Mouse (Mus musculus) MEL (cell line): ENCODE data around the gene Sned1. TPM values are rescaled to one million over a fixed set of nuclear protein-coding genes. Genes with fewer than 3 reads are reported as not detected.

ENCODE experiments used
- DNase-seq: peaks from one replicate; pipeline ENCODE4 v3.0.0; 2011; ENCODE audit warnings: low read depth, low spot score
- H3K27ac ChIP-seq: 2 replicates; pipeline ENCODE4 v1.5.1; 2012; ENCODE audit warnings: low read depth, mild to moderate bottlenecking, control low read depth, low read length, moderate library complexity; ENCODE audit not compliant: control insufficient read depth
- H3K27me3 ChIP-seq, 2 experiments: fragments of 150-350 bp in 1 of 2; sonication (generic) in 1 of 2; 2 replicates each; pipeline ENCODE4 v1.6.1; 2012; ENCODE audit warnings: low read length in 2 of 2, mild to moderate bottlenecking in 2 of 2, improper control_type of control experiment in 1 of 2, moderate library complexity in 1 of 2; ENCODE audit not compliant: insufficient read depth in 2 of 2, control insufficient read depth in 1 of 2
- H3K36me3 ChIP-seq, 2 experiments: 2 replicates each; pipeline ENCODE4 v1.6.1; 2012 to 2014; ENCODE audit warnings: low read length in 2 of 2, improper control_type of control experiment in 1 of 2, inconsistent platforms in 1 of 2, mild to moderate bottlenecking in 1 of 2; ENCODE audit not compliant: insufficient read depth in 2 of 2, control insufficient read depth in 1 of 2
- H3K4me1 ChIP-seq, 2 experiments: fragments of 150-350 bp in 1 of 2; sonication (generic) in 1 of 2; 2 replicates each; pipeline ENCODE4 v1.6.1; 2012; ENCODE audit warnings: low read length in 2 of 2, improper control_type of control experiment in 1 of 2, mild to moderate bottlenecking in 1 of 2; ENCODE audit not compliant: insufficient read depth in 2 of 2, control insufficient read depth in 1 of 2
- H3K4me3 ChIP-seq, 2 experiments: fragments of 150-350 bp in 1 of 2; sonication (generic) in 1 of 2; 2 replicates each; pipeline ENCODE4 v1.5.1; 2012; ENCODE audit warnings: low read depth in 2 of 2, low read length in 2 of 2, mild to moderate bottlenecking in 2 of 2, moderate library complexity in 2 of 2, control low read depth in 1 of 2, improper control_type of control experiment in 1 of 2; ENCODE audit not compliant: control insufficient read depth in 1 of 2, insufficient read depth in 1 of 2
- H3K79me2 ChIP-seq: 2 replicates; pipeline ENCODE4 v1.6.1; 2012; ENCODE audit warnings: mild to moderate bottlenecking, low read length, moderate library complexity; ENCODE audit not compliant: control insufficient read depth, poor library complexity, insufficient read depth
- H3K9ac ChIP-seq: 2 replicates; pipeline ENCODE4 v1.6.1; 2012; ENCODE audit warnings: low read depth, mild to moderate bottlenecking, control low read depth, low read length, moderate library complexity; ENCODE audit not compliant: control insufficient read depth, poor library complexity, severe bottlenecking
- H3K9me3 ChIP-seq: fragments of 150-350 bp; sonication (generic); replicated peaks from 2 replicates; pipeline ENCODE4 v1.6.1; 2012; ENCODE audit warnings: mild to moderate bottlenecking, low read length, improper control_type of control experiment, moderate library complexity; ENCODE audit not compliant: insufficient read depth
- E2F4 ChIP-seq: IDR thresholded peaks from 2 replicates; pipeline ENCODE4 v1.6.1; 2011; ENCODE audit warnings: low read depth, low read length, improper control_type of control experiment, borderline replicate concordance
- ETS1 ChIP-seq: IDR thresholded peaks from 2 replicates; pipeline ENCODE4 v1.6.1; 2012; ENCODE audit warnings: low read depth, mild to moderate bottlenecking, inconsistent platforms, low read length, improper control_type of control experiment, moderate library complexity
- HCFC1 ChIP-seq: IDR thresholded peaks from 2 replicates; pipeline ENCODE4 v1.6.1; 2012; ENCODE audit warnings: low read depth, mild to moderate bottlenecking, inconsistent platforms, low read length, improper control_type of control experiment, moderate library complexity
- MAZ ChIP-seq: IDR thresholded peaks from 2 replicates; pipeline ENCODE4 v1.6.1; 2012; ENCODE audit warnings: low read depth, mild to moderate bottlenecking, inconsistent platforms, low read length, improper control_type of control experiment
- MXI1 ChIP-seq: IDR thresholded peaks from 2 replicates; pipeline ENCODE4 v1.6.1; 2011; ENCODE audit warnings: mild to moderate bottlenecking, low read depth, low read length, improper control_type of control experiment
- MYB ChIP-seq: IDR thresholded peaks from 2 replicates; pipeline ENCODE4 v1.6.1; 2011; ENCODE audit warnings: mild to moderate bottlenecking, low read depth, low read length, improper control_type of control experiment
- NELFE ChIP-seq: IDR thresholded peaks from 2 replicates; pipeline ENCODE4 v1.6.1; 2011; ENCODE audit warnings: low read depth, low read length, improper control_type of control experiment
- NRF1 ChIP-seq: IDR thresholded peaks from 2 replicates; pipeline ENCODE4 v1.6.1; 2014; ENCODE audit warnings: low read depth, mild to moderate bottlenecking, inconsistent platforms, low read length, improper control_type of control experiment, moderate library complexity; ENCODE audit not compliant: poor library complexity, insufficient read depth, severe bottlenecking
- POLR2AphosphoS2 ChIP-seq: IDR thresholded peaks from 2 replicates; pipeline ENCODE4 v1.6.1; 2011; ENCODE audit warnings: low read length, improper control_type of control experiment
- POLR2AphosphoS5 ChIP-seq: IDR thresholded peaks from 2 replicates; pipeline ENCODE4 v1.6.1; 2012; ENCODE audit warnings: low read depth, borderline replicate concordance, mild to moderate bottlenecking, inconsistent platforms, low read length, moderate library complexity, mixed read lengths
- RAD21 ChIP-seq: IDR thresholded peaks from 2 replicates; pipeline ENCODE4 v1.6.1; 2011; ENCODE audit warnings: mild to moderate bottlenecking, low read depth, low read length, improper control_type of control experiment
- SIN3A ChIP-seq: IDR thresholded peaks from 2 replicates; pipeline ENCODE4 v1.6.1; 2012; ENCODE audit warnings: low read length, improper control_type of control experiment, inconsistent platforms
- SMC3 ChIP-seq: IDR thresholded peaks from 2 replicates; pipeline ENCODE4 v1.6.1; 2011; ENCODE audit warnings: low read depth, low read length, improper control_type of control experiment
- USF1 ChIP-seq: IDR thresholded peaks from 2 replicates; pipeline ENCODE4 v1.6.1; 2014; ENCODE audit warnings: low read depth, mild to moderate bottlenecking, inconsistent platforms, low read length, improper control_type of control experiment, moderate library complexity
- USF2 ChIP-seq, 2 experiments: IDR thresholded peaks; 2 replicates each; pipeline ENCODE4 v1.6.1; 2011 to 2012; ENCODE audit warnings: improper control_type of control experiment in 2 of 2, low read length in 2 of 2, borderline replicate concordance in 1 of 2, inconsistent platforms in 1 of 2, low read depth in 1 of 2, mild to moderate bottlenecking in 1 of 2; ENCODE audit not compliant: insufficient read depth in 1 of 2
- ZC3H11A ChIP-seq: IDR thresholded peaks from 2 replicates; pipeline ENCODE4 v1.6.1; 2012; ENCODE audit warnings: low read depth, mild to moderate bottlenecking, inconsistent platforms, low read length, improper control_type of control experiment
- ZKSCAN1 ChIP-seq: IDR thresholded peaks from 2 replicates; pipeline ENCODE4 v1.6.1; 2012; ENCODE audit warnings: low read depth, mild to moderate bottlenecking, inconsistent platforms, low read length, improper control_type of control experiment, moderate library complexity
- ZMIZ1 ChIP-seq: IDR thresholded peaks from 2 replicates; pipeline ENCODE4 v1.6.1; 2012; ENCODE audit warnings: low read depth, mild to moderate bottlenecking, inconsistent platforms, low read length, improper control_type of control experiment, moderate library complexity
- polyA plus RNA-seq, 2 experiments: library from polyadenylated mRNA; stranded (reverse) in 1 of 2; unstranded in 1 of 2; fragments of >175 nt in 1 of 2; fragments of >200 nt in 1 of 2; gene quantifications; 2 replicates each; pipeline versions ENCODE4 v1.2.1 to v1.2.4; 2012; ENCODE audit warnings: low replicate concordance in 2 of 2, low read depth in 1 of 2; ENCODE audit not compliant: insufficient read length in 2 of 2, insufficient read depth in 1 of 2, missing spikeins in 1 of 2
- total RNA-seq: library from RNA; depleted of rRNA; stranded (reverse); fragments of 300-350 nt; gene quantifications from 2 replicates; pipeline ENCODE4 v1.2.3, GENCODE M21; 2012

Gene Sned1
- total and polyA plus RNA-seq, 3 experiments: 0.12 to 0.13 TPM; not detected in 1

DNA sequence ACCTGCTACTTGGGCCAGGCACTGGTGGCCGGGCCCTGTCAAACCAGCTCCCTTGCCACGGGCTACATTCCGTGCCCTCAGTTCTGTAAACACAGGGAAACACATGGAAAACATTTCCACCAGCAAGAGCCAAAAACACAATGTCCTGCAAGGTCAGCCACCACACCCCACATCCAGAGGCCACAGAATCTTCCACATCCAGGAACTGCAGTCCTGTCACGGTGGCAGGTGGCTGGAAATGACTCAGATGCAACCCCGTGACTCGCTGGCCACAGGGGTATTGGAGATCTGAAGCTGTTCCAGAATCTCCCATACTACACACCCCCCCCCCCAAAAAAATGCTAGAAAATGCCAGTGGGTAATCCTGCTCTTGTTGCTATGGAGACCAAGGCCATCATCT is 6.4 kb upstream of the Sned1 start:
- H3K27me3 ChIP-seq: no peaks in the 10 kb centered on the region
- no peaks in the 10 kb centered on the region for H3K9me3 ChIP-seq
- no peak for TF ChIP-seq SMC3
- TF ChIP-seq NELFE: no peak
- TF ChIP-seq MXI1: no peak
- TF ChIP-seq POLR2AphosphoS5: no peak
- TF ChIP-seq SIN3A: no peak
- TF ChIP-seq ZKSCAN1: no peak
- TF ChIP-seq MAZ: no peak
- TF ChIP-seq HCFC1: no peak
- TF ChIP-seq USF2 (IDR thresholded peaks at IDR 0.05; ENCODE audit: borderline replicate concordance in 1 of 2, insufficient read depth in 1 of 2, low read depth in 1 of 2, low read length in 2 of 2): no peak
- no peak for TF ChIP-seq ZC3H11A
- no peak for TF ChIP-seq MYB
- no peak for TF ChIP-seq USF1
- no peak for TF ChIP-seq POLR2AphosphoS2
- no peak for TF ChIP-seq NRF1
- no peak for TF ChIP-seq ETS1
- no peak for TF ChIP-seq ZMIZ1
- TF ChIP-seq RAD21: no peak
- no peaks in the 10 kb centered on the region for H3K79me2 ChIP-seq
- H3K4me1 ChIP-seq: no peaks in the 10 kb centered on the region
- H3K27ac ChIP-seq: no peak overlapping the region
- no peak for DNase-seq
- H3K9ac ChIP-seq: no peak overlapping the region
- no peaks in the 10 kb centered on the region for H3K36me3 ChIP-seq
- no peak overlapping the region for H3K4me3 ChIP-seq

DNA sequence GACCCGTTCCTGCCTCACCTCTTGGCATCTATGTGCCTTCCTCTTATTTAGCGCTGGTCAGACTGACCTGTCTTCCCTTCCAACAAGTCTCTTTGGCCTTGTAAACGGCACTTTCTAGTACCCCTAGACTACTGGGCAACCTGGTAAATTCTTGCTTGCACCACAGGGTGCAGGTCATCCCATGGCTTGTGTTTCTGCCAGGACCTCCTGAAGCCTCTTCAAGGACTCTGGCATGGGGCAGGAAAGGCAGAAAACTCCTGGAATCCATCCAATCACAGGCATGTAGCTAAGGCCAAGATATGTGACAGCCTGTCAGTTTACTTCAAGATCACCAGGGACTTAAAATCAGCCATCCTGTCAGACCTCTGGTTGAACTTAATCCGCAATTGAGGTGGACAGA is 6.0 kb upstream of the Sned1 start:
- H3K9me3 ChIP-seq: no peaks in the 10 kb centered on the region
- no peak for TF ChIP-seq E2F4
- TF ChIP-seq, all 39 proteins: peak for 0
- no peaks in the 10 kb centered on the region for H3K4me1 ChIP-seq
- H3K9ac ChIP-seq: no peak overlapping the region
- no peak for DNase-seq
- H3K36me3 ChIP-seq: no peaks in the 10 kb centered on the region
- no peak overlapping the region for H3K4me3 ChIP-seq
- H3K27ac ChIP-seq: no peak overlapping the region
- no peaks in the 10 kb centered on the region for H3K79me2 ChIP-seq
- no peaks in the 10 kb centered on the region for H3K27me3 ChIP-seq
